Mouse (Mus musculus) T-helper 1 cell (primary cell): ENCODE data around the gene Scrt2.

Experiments used
- in situ Hi-C: fragments of 300-600 bp; cut with MboI, MseI; formaldehyde crosslinking; loops from one replicate; pipeline ENCODE4 v1.15.1; 2025; ENCODE audit warnings: high pct_unique_total_duplicates

Gene Scrt2

GRCm38 (mm10) chr2:152081641-152082448 is 516 bp downstream of the Scrt2 start:
- in situ Hi-C loops, result no loop called here

GRCm38 (mm10) chr2:152082456-152083285 is 1.3 kb downstream of the Scrt2 start:
- in situ Hi-C loops, result no loop called here

GRCm38 (mm10) chr2:152083411-152083810 is 2.1 kb downstream of the Scrt2 start:
- in situ Hi-C loops, result no loop called here

- in situ Hi-C loops, result no loop called here
Measured at GRCm38 (mm10) chr2:152084298-152084697, 3.0 kb downstream of the Scrt2 start.

- in situ Hi-C loops, result no loop called here
Measured at GRCm38 (mm10) chr2:152085414-152085813, 4.1 kb downstream of the Scrt2 start.

- in situ Hi-C loops, result no loop called here
Measured at GRCm38 (mm10) chr2:152086451-152086850, 5.1 kb downstream of the Scrt2 start.

- in situ Hi-C loops, result no loop called here
Measured at GRCm38 (mm10) chr2:152087111-152087510, 5.8 kb downstream of the Scrt2 start.

GRCm38 (mm10) chr2:152089078-152089477 is 7.7 kb downstream of the Scrt2 start:
- in situ Hi-C loops, result no loop called here

- in situ Hi-C loops, result no loop called here
Measured at GRCm38 (mm10) chr2:152089581-152089980, 8.3 kb downstream of the Scrt2 start.

GRCm38 (mm10) chr2:152090486-152090885 is 9.2 kb downstream of the Scrt2 start:
- in situ Hi-C loops, result no loop called here

GRCm38 (mm10) chr2:152091342-152092056 is 10.2 kb downstream of the Scrt2 start:
- in situ Hi-C loops, result no loop called here

- in situ Hi-C loops, result no loop called here
Measured at GRCm38 (mm10) chr2:152092927-152093326, 11.6 kb downstream of the Scrt2 start.

- in situ Hi-C loops, result no loop called here
Measured at GRCm38 (mm10) chr2:152093356-152093792, 12.0 kb downstream of the Scrt2 start.

GRCm38 (mm10) chr2:152094856-152095545 is 13.7 kb downstream of the Scrt2 start:
- in situ Hi-C loops, result no loop called here

- in situ Hi-C loops, result no loop called here
Measured at GRCm38 (mm10) chr2:152096922-152097321, 15.6 kb downstream of the Scrt2 start.

- in situ Hi-C loops, result no loop called here
Measured at GRCm38 (mm10) chr2:152097916-152098315, 16.6 kb downstream of the Scrt2 start.

- in situ Hi-C loops, result no loop called here
Measured at GRCm38 (mm10) chr2:152099538-152099937, 18.2 kb downstream of the Scrt2 start.

GRCm38 (mm10) chr2:152101761-152102160 is 20.4 kb downstream of the Scrt2 start:
- in situ Hi-C loops, result no loop called here

GRCm38 (mm10) chr2:152102369-152102768 is 21.0 kb downstream of the Scrt2 start:
- in situ Hi-C loops, result no loop called here

- in situ Hi-C loops, result loop anchor here (5.0 kb wide), 2 partner anchors 92 to 262 kb away; no protein-coding TSS in a partner anchor
Measured at GRCm38 (mm10) chr2:152104711-152105317, 23.5 kb downstream of the Scrt2 start.
